Mouse (Mus musculus): Measurements from ENCODE around the gene Nudcd3. TPM values are rescaled to one million over a fixed set of nuclear protein-coding genes. Genes with fewer than 3 reads are reported as not detected.

Nudcd3 gene
- total RNA-seq, 2 experiments from 2014 or later: 65.7 to 68.2 TPM

DNA sequence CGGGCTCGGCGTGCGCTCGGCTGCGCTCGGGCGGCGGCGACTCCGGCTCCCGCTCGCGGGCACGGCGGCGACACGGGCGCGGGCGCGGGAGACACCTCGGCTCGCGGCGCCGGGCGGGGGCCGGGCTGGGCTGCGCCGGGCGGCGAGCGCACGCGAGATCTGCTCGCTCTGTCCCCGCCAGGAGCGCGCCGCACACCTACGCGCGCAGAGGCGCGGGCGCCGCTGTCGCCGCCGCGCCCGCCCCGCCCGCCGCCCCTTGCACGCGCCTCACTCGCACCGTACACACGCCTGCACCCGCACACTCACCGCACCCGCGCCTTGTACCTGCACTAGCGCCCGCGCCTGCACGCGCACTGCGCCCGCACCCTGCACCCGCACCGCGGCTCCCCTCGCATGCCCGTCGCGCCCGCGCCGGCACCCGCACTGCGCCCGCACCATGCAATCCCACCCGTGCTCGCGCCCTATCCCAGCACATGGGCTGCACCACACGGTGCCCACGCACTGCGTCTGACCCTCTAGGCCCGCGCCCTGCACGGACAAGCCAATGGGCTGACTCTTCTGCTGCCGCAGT is 134.6 kb downstream of the Nudcd3 start:
- intact Hi-C loops (cut with DNase I): no loop called here

GRCm38 (mm10) chr11:6065046-6065521 is 135.1 kb downstream of the Nudcd3 start:
- intact Hi-C loops (cut with DNase I): no loop called here
- DNase-seq: no peak

More for the DNA sequence above, 134.6 kb downstream of the Nudcd3 start:
- peak; percentile 14 to 24 for DNase-seq

DNA sequence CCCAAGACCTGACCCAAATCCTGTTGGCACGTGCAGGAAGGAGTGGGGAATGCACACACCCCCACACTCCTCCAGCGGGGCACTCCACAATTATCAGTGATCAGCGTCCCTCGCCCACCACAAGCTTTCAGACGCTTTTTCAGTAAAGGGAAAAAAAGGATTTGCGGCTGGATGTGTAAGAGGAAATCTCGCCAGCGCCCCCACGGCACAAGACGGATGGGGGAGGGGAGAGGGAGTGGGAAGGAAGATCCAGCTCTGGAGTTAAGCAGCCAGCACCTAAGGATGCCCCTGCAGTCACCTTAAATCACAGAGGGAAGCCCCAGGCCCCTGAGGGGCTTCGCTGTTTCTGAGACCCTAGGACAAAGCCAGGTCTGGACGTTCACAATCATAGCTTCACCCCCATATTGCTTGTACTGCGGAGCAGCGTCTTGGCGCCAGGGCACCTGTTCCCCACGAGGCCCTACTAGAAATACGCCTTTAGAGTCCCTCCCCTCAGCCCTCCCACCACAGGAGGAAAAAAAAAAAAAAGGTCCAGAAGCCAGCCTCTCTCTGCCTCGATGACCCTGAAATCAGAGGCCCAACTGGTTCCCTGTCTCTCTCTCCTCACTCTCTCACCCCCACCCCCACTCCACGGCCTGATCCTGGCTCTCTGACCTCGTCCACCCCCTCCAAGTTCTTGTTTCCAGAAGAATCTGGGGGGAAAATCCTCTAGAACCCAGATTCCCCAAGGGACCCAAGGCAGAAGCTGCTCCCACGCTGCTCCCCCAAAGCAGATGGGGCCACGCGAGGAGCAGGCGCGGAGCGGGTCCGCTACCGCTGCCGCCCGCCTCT is 135.8 kb downstream of the Nudcd3 start:
- intact Hi-C loops (cut with DNase I): no loop called here
- DNase-seq: no peak

GRCm38 (mm10) chr11:6063501-6064214 is 136.6 kb downstream of the Nudcd3 start:
- no peak for DNase-seq
- intact Hi-C loops (cut with DNase I): no loop called here

GRCm38 (mm10) chr11:6063065-6063464 is 137.2 kb downstream of the Nudcd3 start:
- intact Hi-C loops (cut with DNase I): no loop called here

GRCm38 (mm10) chr11:6062329-6062728 is 137.9 kb downstream of the Nudcd3 start:
- no peak for DNase-seq
- intact Hi-C loops (cut with DNase I): no loop called here

More at GRCm38 (mm10) chr11:6063065-6063464, 137.2 kb downstream of the Nudcd3 start:
- no peak for DNase-seq

DNA sequence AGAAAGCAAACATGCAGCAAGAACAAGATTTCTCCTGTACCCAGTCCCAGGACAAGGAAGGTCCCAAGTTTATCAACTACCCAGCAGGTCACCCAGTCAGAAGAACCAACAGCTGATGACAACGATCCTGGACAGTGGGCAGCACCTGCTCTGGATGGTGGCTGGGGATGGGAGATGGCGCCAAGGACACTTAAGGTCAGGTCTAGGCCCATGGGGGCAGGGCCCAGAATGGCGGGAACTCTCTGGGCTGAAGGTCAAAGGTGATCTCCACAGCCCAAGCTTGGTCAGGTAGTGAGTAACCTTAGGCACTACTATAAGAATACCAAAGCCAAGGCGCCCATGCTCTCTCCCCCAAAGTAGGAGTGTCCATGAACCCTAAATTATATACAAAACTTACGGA is 138.3 kb downstream of the Nudcd3 start:
- no peak for DNase-seq
- intact Hi-C loops (cut with DNase I): no loop called here

- no peak for DNase-seq
- intact Hi-C loops (cut with DNase I): no loop called here
These were observed 141.1 kb downstream of the Nudcd3 start for GRCm38 (mm10) chr11:6059162-6059561.

Other genes starting within 250 kb of the Nudcd3 start
- gene Ykt6, start 244.7 kb downstream of the Nudcd3 start, total RNA-seq (2021): 10 to 100 TPM; 85.7 to 97.5 TPM
- gene Camk2b, start 134.1 kb downstream of the Nudcd3 start, total RNA-seq (2021): 1 to 10 TPM; 7.4 to 7.7 TPM
- under 1 TPM in 1 of 2 experiments, not detected in 1; 0.26 TPM for gene A730071L15Rik, start 386 bp downstream of the Nudcd3 start, total RNA-seq (2021)
- not detected for gene Npc1l1, start 29.7 kb upstream of the Nudcd3 start, total RNA-seq (2021)
- gene Ddx56, start 67.4 kb upstream of the Nudcd3 start, total RNA-seq (2021): 10 to 100 TPM; 33.3 to 34.4 TPM
- 10 to 100 TPM; 78.1 to 82.9 TPM for gene Tmed4, start 74.5 kb upstream of the Nudcd3 start, total RNA-seq (2021)
- 1,000 to 10,000 TPM; 1,296 to 1,304 TPM for gene Ogdh, start 91.2 kb upstream of the Nudcd3 start, total RNA-seq (2021)
- 10 to 100 TPM; 43.2 to 44.3 TPM for gene Zmiz2, start 188.7 kb upstream of the Nudcd3 start, total RNA-seq (2021)
- 100 to 1,000 TPM; 943 to 992 TPM for gene Ppia, start 215.0 kb upstream of the Nudcd3 start, total RNA-seq (2021)
- gene H2afv, start 244.0 kb upstream of the Nudcd3 start, total RNA-seq (2021): 10 to 100 TPM; 73.1 to 82.9 TPM